Mouse (Mus musculus) right cerebral cortex, postnatal 10 days (tissue): ENCODE results near the gene Krt222.
A peak's percentile ranks its signal among the peaks of the same experiment; 100 is the strongest.
"Not testable (repeated sequence)": the region's sequence is repeated elsewhere in the genome, so short reads cannot be mapped to it uniquely, and the experiment has no call there.

ENCODE experiments used
- DNase-seq, 2 experiments: peaks; one replicate each; pipeline ENCODE4 v3.0.0; 2021; ENCODE audit warnings: low spot score in 2 of 2

Krt222 gene

DNA sequence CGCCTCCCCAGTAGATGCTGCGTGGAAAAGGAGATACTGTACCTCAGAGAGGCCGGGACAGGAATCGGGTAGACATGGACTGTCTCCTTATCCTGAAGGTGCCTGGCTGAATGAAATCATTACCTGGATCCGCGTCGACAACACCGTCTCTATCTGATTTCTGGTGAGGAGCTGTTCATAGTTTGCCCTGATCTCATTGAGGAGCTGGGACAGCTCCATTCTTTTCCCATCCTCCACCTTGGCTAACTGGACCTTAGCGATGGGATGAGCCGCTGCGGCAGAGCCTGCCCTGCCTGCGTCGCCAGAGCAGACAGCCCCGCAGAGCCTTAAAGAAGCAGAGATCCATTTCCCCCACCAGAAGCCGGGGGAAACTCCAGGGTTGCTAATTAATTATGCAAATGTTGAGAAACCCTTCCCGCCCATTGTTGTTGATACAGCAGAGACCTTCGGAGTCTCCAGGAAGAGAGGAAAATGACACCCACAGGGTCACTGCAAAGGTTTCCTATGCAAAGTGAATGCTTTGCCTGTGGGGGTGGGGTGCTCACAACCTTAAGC, at the start of gene Krt222:
Krt222 (minus strand) TSS at position 266 of the 555 bp plus-strand sequence.
- DNase-seq = peak; percentile 53 to 60

DNA sequence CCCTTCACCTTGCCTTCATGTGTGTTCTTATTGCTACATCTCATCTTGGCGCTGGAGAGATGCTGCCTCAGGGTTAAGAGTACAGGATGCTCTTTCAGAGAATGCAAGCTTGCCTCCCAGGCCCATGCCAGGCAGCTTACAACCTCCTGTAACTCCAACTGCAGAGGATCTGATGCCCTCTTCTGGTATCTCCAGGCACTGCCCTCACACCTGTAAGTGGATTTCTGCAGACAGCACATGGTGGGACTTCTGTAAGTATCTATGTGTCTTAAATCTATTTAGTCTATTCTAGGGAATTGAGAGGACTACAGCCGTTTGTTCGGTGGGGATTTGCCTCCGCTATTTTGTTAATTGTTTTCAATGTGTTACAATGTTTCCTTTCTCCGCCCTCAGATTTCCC, 49.0 kb upstream of the Krt222 start:
- peak; percentile 43 to 59 for DNase-seq

DNA sequence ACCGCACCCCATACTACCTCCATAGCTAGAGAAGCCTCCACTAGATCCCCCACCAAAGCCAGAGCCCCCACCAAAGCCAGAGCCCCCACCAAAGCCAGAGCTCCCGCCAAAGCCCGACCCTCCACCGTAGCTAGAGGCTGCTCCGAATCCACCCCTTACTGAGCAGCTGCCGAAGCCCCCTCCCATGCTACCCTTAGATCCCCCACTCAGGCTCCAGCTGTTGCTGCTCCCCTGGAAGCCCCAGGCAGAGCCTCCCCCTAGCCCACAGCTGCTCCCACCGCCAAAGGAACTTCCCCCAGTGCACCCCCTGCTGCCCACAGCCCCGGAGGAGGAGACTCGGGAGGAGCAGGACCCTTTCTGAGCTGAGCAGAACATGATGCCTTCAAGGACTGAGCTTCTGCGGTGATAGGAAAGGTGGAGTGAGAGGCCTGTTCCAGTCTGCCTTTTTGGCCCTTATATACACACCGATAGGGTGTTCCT, 41.0 kb upstream of the Krt222 start, which contains the start of gene Krt24:
Krt24 (minus strand) TSS at position 430 of the 480 bp plus-strand sequence.
- no peak for DNase-seq

DNA sequence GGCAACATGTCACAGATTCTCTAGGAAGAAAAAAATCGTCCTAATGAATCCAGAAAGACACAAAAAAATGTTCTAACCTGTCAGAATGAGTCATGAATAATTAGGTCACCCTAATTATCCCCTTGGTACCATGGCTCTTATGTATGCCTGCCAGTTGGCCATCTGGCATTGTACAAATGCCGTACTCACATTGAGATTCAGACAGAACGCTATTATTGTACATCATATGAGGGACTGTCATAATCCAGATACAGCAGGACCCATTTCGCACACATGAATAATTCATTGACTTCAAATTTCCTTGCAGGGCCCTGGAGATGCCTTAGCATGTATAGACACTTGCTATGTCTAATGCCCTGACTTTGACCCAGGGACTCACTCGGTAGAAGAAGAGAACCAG, 40.1 kb upstream of the Krt222 start:
- DNase-seq = no peak

DNA sequence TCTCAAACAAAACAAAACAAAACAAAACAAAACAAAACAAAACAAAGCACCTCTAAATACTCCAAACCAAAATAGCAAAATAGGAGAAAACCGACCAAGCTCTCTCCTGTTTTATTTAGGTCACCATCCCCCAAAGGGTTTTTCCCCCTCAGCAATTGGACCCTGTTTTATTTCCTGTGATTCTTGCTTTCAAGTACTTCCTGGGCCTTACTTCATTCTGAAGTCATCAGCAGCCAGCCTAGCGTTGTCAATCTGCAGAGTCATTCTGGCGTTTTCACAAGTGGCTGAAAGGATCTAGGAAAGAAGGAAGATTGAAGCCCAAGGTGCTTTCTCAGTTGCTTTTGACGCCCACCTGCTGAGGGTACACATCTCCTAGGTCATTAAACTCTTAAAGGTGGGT, 39.4 kb upstream of the Krt222 start:
- no peak for DNase-seq

DNA sequence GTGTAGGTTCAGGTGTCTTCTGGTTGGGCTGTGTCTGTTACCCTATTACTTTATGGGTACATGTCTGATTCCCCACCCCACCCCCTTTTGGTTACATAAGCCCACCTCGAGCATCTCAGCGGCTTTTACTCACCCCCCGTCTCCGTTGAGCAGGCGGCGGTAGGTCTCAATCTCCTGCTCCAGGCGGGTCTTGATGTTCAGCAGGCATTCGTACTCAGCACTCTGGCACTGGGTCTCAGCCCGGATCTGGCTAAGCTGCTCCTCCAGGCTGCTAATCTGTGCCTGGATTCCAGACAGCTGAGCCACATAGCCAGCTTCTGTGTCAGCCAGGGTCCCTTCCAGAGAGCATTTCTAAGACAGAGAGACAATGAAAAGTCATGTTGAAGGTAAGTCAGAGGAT, 37.2 kb upstream of the Krt222 start:
- DNase-seq = no peak

DNA sequence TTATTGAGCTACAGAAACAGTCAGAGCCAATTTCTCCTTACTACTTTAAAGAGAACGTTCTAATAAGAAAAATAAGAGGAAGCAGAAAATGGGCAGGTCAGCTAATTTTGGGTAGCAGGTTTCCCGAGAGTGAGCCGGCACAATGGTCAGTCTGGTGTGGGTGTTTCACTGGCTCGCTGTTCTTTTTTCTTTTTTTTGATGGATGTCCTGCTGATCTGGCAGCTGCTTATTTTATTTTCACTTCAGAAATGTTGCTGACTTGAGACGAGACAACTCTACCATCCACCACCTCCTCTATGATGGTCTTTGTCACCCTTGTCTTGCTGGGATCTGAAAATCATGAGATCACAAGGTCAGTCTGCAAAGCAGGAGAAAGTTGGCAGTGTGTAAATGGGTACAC, 36.1 kb upstream of the Krt222 start:
- DNase-seq = no peak

DNA sequence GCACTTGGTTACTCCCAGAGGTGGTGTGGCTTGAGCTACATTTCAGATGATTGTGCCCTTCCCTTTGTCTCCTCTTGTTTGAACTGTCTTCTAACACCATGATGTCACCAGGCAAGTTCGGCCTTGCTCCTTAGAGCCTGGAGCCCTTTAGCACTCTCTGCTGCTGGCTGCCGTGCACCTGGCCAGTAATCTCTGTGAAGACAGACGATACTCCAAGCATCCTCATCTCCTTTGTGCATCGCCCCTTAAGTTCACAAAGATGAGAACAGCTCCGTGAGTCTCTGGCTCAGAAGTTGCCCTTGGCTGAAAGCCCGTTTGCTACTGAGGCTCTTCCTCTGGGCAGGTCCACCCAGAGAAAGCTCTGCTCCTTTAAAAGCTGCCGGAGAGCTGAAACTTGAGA, 32.9 kb upstream of the Krt222 start:
- no peak for DNase-seq

DNA sequence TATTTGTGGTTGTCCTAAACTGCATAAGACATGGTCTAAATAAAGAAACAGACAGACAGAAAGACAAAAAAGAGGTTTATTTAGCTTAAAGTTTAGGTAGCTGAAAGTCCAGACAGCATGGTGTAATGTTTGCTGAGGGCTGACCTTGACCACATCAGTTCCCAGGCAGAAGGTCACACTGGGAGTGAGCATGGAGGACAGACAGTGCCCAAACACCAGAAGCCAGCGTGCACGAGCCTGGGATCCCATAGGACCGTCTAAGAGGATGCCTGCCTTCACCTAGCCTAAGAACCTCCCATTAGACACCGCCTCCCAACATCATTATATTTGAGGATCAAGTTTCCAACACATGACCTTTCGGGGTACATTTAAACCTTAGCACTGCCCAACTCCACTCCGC, 31.7 kb upstream of the Krt222 start:
- no peak for DNase-seq

DNA sequence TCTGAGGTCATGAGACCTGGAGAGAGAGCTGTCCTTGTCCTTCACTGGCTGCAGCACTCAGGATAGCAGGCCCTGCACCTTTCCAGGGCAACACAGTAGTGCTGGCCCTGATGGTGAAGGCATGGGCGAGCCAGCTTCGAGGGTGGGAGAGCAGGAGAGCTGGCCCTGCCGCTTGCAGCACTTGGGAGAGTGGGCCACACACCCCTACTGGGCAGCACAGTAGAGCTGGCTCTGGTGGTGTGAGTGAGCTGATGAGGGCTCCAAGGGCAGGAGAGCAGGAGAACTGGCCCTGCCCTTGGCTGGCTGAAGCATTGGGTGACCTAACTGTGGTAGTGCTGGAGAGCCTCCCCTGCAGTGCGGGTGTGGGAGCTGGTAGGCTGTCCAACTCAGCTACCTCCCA, 28.8 kb upstream of the Krt222 start:
- no peak for DNase-seq

DNA sequence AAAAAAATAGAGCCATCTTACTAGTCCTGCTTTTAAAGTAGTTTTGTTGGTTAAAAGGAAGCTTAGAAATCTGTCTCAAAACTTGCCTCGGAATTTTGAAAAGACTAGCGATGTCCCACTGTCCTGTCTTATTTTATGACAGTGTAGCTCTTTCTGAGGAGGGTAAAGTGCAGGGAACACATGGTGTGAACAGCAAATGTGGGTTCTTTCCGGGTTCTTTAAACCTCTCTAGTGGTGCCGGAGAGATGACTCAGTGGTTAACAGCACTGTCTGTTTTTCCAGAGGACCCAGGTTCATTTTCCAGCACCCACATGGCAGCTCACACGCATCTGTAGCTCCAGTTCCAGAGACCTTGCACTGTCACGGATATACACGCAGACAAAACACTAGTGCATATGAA, 25.3 kb upstream of the Krt222 start:
- DNase-seq = no peak

DNA sequence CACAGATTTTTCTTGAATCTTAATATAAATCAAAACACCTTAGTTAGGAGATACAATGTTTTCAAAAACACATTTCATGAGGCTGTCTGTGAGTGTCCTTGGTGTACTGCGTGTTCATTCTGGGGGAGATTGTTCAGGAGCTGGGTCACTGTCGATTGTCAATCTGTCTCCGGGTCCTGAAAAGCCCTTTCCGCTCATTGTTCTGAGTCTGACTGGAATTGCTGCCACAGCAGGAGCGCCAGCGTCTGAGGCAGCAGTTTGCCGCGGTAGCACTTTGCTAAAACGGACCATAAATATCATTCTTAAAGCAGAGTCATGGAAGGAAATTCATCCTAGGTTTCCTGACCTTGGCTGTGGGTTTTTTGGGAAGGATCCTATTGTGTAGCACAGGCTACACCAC, 21.9 kb upstream of the Krt222 start:
- no peak for DNase-seq

DNA sequence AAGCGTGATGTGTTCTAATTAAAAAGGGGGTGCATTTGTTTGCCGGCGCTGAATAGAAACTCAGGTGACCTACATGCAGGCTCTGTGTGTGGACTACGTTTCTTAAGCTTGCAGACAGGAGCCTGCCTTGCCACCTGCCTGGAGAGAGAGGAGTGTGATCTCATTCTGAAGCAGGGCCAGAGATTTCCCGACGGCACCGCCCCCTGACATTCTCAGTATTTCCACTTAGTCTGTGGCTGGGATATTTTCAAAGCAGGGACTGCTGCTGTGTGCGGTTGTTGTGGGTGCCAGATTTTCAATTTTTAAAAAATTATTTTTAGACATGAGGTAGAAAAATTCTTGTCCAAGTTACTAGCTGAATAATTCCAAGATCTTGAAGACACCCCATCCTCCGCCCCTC, 21.3 kb upstream of the Krt222 start:
- peak; percentile 70 to 85 for DNase-seq

DNA sequence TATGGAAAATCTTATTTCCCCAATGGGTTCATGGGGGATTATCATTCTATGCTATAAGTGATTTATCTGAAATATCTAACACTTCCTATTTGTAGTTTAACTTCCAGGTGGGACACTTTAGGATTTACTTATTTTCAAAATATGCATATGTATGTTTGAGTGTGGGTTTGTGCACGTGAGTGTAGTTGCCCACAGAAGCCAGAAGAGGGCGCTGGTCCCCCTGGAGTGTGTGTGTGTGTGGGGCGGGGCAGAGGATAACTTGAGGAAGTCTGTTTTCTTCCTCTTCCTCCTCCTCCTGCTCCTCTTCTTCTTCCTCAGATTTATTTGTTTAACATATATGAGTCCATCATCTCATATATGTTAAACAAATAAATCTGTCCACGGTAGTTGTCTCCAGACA, 12.3 kb upstream of the Krt222 start:
- no peak for DNase-seq

DNA sequence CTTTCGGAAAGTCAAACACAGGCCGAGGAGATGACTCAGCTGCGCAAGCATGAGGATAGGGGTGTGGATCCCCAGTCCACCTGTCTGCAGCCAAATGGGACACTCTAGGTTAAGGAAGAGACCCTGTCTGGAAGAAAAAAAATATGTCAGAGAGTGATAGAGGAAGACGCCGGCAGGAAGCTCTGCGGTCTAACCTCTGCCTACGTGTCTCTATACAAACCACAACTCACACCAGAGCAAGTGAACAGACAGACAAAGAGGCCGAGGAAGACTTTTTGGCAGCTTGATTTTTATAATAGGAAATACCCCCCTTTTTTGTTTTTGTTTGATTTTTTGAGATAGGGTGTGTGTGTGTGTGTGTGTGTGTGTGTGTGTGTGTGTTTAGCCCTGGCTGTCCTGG, 11.4 kb upstream of the Krt222 start:
- no peak for DNase-seq

DNA sequence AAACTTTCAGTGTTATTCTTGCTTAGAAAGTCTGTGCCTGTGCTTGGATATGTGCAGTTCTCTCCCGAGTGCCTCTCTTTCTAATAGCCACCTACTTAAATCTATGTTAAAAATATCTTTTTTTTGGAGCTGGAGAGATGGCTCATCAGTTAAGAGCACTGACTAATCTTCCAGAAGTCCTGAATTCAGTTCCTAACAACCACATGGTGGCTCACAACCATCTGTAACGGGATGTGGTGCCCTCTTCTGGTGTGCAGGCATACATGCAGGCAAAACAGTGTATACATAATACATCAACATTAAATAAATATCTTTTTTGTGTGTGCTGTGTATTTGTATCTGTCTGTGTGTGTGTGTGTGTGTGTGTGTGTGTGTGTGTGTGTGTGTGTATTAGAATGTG, 10.0 kb upstream of the Krt222 start:
- no peak for DNase-seq

DNA sequence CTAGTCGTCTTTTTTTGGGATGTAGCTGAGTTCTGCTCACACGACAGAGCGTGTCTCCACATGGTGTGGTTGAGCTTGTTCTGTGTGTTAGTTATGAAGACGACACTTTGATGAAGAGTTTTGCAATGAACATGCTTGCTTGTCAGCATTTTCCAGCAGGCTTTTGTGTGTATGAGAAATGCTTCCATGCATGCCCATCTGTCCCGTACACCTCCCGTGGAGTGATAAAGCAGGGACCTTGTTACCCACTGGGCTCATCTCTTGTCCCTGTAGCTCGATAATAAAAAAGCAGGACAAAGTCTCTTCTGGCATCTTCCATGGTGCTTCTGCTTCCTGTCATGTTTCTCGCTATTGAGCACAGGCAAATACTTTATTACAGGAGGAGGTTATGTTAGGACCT, 8.8 kb upstream of the Krt222 start:
- DNase-seq = no peak

DNA sequence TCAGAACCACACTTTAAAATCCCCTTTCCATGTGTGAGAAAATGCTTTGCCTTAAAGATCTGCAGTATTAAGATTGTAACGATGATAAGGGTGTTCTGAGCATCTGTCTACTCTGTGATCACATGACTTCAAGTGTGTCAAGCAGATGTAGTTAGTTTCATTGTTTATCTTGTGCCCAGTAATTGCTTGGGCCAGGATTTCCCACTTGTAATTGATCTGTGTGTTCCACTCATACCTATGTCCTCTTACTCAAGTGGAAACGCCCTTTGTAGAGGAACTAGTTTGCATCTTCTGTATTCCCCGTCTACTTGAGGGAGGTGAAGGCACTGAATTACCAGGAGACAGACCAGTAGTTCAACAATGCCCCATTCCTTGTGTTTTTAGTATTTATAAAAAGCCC, 6.8 kb upstream of the Krt222 start:
- DNase-seq = no peak

DNA sequence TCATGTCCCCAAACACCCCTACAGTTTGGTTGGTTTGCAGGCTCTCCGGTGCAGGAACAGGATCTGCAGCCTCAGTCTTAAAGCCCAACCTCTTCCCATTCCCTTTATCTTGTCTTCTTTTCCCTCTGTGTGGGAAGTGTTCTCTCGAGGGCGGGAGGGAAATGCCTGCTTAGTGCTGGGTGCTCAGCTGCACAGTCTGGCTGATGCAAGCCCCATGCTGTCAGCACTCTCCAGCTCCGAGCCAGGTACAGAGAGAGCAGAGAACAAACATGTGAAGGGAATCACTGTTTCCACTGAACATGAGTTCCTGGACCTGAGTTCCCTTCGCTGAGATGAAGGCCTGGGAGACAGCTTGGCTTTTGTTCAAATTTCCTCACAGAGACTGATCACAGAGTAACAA, 6.4 kb upstream of the Krt222 start:
- peak; percentile 40 to 44 for DNase-seq

DNA sequence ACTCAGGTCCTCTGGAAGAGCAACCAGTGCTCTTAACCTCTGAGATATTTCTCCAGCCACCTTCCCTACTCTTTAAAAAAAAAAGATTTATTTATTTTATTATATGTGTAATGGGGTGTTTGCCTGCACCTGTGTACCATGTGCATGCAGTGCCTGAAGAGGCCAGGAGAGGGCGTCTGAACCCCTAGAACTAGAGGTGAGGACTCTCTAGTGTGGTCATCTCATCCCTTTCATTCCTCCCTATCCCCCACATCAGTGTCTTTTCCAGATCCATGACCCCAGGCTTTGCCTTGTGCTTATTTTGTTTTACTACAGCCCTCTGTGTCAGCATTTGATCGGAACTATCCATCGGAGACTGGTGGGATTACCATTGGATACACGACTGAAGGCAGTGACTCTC, 5.2 kb upstream of the Krt222 start:
- peak in 1 of 2 experiments; percentile 25 for DNase-seq

DNA sequence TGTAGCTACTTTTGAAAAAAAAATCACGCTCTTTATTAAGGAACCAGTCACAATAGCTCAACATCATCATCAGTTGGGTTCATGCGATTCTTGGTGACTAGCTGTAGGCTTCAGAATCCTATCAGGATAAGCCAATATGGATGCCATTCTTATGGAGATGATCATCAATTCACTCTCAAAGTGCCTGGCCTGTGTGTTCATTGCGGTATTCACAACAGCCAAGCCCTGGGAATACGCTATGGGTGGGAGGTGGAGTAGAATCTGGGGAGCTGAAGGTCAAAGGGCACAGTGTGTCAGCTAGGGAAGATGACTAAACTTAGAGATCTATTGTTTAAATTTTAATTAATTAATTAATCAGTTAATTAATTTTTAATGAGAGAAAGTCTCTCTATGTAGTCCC, 4.0 kb upstream of the Krt222 start:
- no peak for DNase-seq

DNA sequence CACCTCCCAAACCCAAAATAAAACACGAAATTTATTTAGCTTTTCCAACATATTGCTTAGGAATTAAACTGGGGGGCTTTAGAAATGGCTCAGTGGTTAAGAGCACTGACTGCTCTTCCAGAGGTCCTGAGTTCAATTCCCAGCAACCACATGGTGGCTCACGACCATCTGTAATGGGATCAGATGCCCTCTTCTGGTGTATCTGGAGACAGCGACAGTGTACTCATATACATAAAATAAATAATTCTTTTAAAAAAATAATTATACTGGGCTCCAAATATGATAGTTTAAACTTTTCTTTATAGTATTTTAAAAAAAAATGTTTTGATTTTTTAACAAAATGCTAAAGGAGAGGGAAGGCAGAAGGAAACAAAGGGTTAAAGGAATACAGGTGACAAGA, 634 bp upstream of the Krt222 start:
- DNase-seq = not testable (repeated sequence)

DNA sequence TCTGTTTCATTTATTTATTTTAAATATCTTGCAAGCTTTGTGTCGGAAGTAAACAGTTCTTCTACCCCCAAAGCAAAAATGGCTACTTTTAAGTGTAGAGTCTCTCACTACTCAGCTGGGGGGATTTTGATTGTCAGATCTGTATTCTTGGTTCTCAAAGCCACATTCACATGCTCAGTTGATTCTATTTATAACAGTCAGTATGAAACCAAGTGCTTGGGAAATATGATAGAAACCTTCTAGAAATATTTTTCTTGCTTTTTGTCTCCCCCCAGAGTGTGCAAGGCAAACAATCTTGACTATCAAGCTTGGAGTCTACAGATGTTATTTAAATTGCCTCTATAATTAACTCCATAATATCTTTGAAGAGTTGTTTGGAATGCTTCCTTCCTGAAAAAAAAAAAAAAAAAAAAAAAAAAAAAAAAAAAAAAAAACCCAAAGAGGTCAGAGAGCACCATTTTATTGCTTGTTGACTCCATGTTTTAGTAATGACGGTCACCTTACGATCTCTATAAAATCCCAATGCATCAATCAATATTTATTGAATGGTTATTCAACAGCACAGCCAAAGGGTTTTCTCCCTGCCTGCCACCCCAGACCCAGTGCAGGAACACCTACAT, 575 bp downstream of the Krt222 start:
- DNase-seq = no peak

DNA sequence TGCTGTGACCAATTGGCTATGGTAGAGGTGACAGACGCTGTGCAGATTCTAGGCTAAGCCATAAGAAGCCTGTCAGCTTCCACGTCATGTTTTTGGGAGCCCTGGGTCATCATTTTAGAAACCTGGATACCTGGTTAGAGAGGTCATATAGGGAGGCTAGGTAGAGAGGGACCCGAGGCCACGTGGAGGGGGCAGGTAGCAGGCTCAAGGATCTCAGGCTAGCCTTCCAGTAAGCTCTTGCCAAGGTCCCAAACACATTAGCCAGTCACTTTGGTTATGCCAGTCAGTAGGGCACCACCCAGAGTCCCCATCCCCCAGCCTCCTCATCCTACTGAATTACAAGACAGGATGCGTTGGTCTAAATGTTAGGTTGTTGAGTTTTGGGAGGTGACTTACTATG, 1.8 kb downstream of the Krt222 start:
- no peak for DNase-seq
